Mouse (Mus musculus) liver, embryonic 14.5 days (tissue): ENCODE data around the gene Trim11.

Experiments
- CTCF ChIP-seq: IDR thresholded peaks from 2 replicates; pipeline ENCODE4 v1.5.1; 2016; ENCODE audit warnings: antibody characterized with exemption, low read depth, control low read depth
- EP300 ChIP-seq: IDR thresholded peaks from 2 replicates; pipeline ENCODE4 v1.6.1; 2016; ENCODE audit warnings: antibody characterized with exemption, low read depth

DNA sequence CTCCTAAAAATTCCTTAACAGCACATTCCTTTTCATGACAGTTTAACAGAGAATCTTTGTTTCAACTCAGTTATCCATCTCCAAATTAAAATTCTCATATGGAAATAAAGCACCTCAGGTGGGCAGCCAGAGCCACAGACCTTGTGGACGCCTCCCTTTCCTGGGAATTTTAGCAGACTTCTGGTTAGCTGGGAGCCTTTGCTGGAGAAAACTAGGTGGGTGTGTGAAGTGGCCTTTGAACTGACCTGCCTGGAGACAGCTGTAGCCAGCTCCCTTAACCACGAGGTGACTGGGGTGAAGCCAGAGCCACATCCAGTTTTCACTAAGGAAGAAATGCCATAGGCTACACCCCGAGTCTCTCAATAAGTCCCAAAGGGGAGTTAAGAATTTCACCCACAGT is 48.3 kb upstream of the Trim11 start:
- TF ChIP-seq CTCF (no peak), EP300 (no peak)
